Mouse (Mus musculus) stomach, postnatal 0 days (tissue): ENCODE data around the gene Wdr26.

Experiments used
- CTCF ChIP-seq: IDR thresholded peaks from 2 replicates; pipeline ENCODE4 v1.5.1; 2016; ENCODE audit warnings: antibody characterized with exemption, low read depth, mild to moderate bottlenecking, moderate library complexity
- EP300 ChIP-seq: optimal IDR thresholded peaks from 2 replicates; pipeline ENCODE3; 2016; ENCODE audit warnings: antibody characterized with exemption

DNA sequence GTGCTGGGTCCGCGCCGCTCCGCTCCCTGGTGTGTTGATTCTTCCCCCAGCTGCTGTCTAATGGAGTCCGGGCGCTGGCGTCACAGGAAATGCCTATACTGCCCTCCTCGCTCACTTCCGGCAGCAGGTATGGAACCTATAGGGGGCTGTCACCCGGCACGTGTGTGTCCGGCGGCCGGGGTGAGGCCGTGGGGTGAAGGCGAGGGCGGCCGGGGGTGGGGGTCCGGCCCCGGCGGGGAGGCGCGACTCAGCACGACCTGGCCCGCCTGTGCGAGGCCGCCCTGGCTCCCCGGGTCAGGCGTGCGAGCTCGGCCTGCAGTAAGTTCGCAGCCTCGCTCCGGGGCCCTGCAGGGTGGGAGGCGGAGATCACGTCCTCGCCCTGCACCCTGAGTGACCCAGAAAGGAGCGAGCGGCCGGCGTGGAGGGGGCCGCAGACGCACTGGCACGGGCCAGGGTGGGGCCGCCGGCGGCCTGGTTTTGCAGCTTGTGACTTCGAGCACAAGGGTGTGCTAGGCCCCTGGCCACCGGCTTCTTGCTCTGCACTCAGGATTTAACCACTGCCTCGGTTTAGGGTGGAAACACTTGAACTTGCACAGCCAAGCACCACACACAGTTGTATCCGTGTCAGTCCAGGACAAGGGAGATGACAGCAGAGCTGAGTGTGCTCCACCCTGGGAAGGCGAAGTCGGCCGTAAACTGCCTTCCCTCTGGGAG, at the start of gene Wdr26:
- TF ChIP-seq CTCF, result peak; percentile 52
- no peak for TF ChIP-seq EP300
